Mouse (Mus musculus) lung, embryonic 14.5 days (tissue): Measurements from ENCODE around the gene Rps28. TPM values are rescaled to one million over a fixed set of nuclear protein-coding genes. Genes with fewer than 3 reads are reported as not detected.
"Not testable (repeated sequence)": the region's sequence is repeated elsewhere in the genome, so short reads cannot be mapped to it uniquely, and the experiment has no call there.

Experiments
- ATAC-seq: fragments of 200-750 bp; cut with Nextera tagmentation; 2 replicates; pipeline ENCODE4 v1.8.0; 2017; ENCODE audit warnings: mild to moderate bottlenecking, moderate TSS enrichment, moderate library complexity; ENCODE audit not compliant: insufficient read depth
- DNase-seq: peaks from one replicate; pipeline ENCODE4 v3.0.0-alpha.2; 2015
- H3K27ac ChIP-seq: fragments of 300-500 bp; sonication (generic); 2 replicates; pipeline ENCODE4 v1.5.1; 2014; ENCODE audit warnings: low read depth, mild to moderate bottlenecking, moderate library complexity
- H3K27me3 ChIP-seq: fragments of 300-500 bp; sonication (generic); 2 replicates; pipeline ENCODE4 v1.6.1; 2014; ENCODE audit warnings: low read length, control low read depth; ENCODE audit not compliant: insufficient read depth
- H3K36me3 ChIP-seq: fragments of 300-500 bp; sonication (generic); 2 replicates; pipeline ENCODE4 v1.6.1; 2014; ENCODE audit warnings: control low read depth; ENCODE audit not compliant: insufficient read depth
- H3K4me1 ChIP-seq: fragments of 300-500 bp; sonication (generic); 2 replicates; pipeline ENCODE4 v1.6.1; 2014; ENCODE audit warnings: antibody characterized with exemption, control low read depth; ENCODE audit not compliant: insufficient read depth
- H3K4me2 ChIP-seq: fragments of 300-500 bp; sonication (generic); 2 replicates; pipeline ENCODE4 v1.6.1; 2014; ENCODE audit warnings: mild to moderate bottlenecking
- H3K4me3 ChIP-seq: fragments of 300-500 bp; sonication (generic); 2 replicates; pipeline ENCODE4 v1.5.1; 2014; ENCODE audit warnings: low read depth, low read length
- H3K9ac ChIP-seq: fragments of 300-500 bp; sonication (generic); 2 replicates; pipeline ENCODE4 v1.6.1; 2014
- H3K9me3 ChIP-seq: fragments of 300-500 bp; sonication (generic); 2 replicates; pipeline ENCODE4 v1.6.1; 2016; ENCODE audit warnings: low read depth, low read length, control low read depth
- CTCF ChIP-seq: IDR thresholded peaks from 2 replicates; pipeline ENCODE4 v1.5.1; 2016; ENCODE audit warnings: antibody characterized with exemption, low read depth
- WGBS: fragments of 180-500 bp; shearing (Covaris S2); extraction: QIAGEN DNeasy Blood & Tissue Kit; methylation state at CpG from one replicate; pipeline ENCODE4 v1.1.7; 2014; 5-methylcytosine and 5-hydroxymethylcytosine counted together
- polyA plus RNA-seq: library from polyadenylated mRNA; unstranded; fragments of >200 nt; fragmentation: Nextera tagmentation; extraction: Ambion mirVana; gene quantifications from 2 replicates; pipeline ENCODE4 v1.2.1, GENCODE M21; 2014

Rps28 gene
- polyA plus RNA-seq, 1 experiment from 2014 or later = 1,180 TPM

GRCm38 (mm10) chr17:33842966-33843795, 18.8 kb upstream of the Rps28 start, which contains the start of gene Cd320:
Gene Cd320 (plus strand): TSS chr17:33843091.
- peaks cover 24% of the 10 kb centered on the region for H3K36me3 ChIP-seq
- H3K4me2 ChIP-seq = peak within 1 kb of the TSS; percentile 91
- DNase-seq (peak; percentile 96), ATAC-seq (peak; percentile 94)
- peak; percentile 40 for TF ChIP-seq CTCF
- H3K27me3 ChIP-seq = no peaks in the 10 kb centered on the region
- H3K27ac ChIP-seq = peak within 1 kb of the TSS; percentile 42; the same call in 1 of the 2 replicates
- H3K9ac ChIP-seq = peak within 1 kb of the TSS; percentile 74
- H3K9me3 ChIP-seq = no peaks in the 10 kb centered on the region
- WGBS = under 1% methylated on average over 45 of the region's 45 CpGs
- no peaks in the 10 kb centered on the region for H3K4me1 ChIP-seq
- H3K4me3 ChIP-seq = peak within 1 kb of the TSS; percentile 90

DNA sequence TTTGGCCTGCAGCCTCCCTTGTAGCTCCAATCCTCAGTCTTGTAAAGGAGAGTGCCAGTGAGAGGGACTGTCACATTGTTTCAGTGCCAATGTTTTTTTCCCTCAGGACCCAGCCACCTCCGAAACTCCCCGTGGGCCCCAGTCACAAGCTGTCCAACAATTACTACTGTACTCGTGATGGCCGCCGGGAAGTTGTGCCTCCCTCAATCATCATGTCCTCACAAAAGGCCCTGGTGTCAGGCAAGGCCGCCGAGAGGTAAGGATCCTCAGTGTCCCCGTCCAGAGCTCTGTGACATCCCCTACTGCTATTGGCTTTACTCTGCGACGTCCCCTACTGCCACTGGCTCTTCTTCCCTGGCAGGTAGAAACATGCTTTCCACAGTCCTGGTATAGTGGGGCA, 5.2 kb upstream of the Rps28 start:
- H3K36me3 ChIP-seq = peaks cover 68% of the 10 kb centered on the region
- ATAC-seq (no peak), DNase-seq (no peak)
- H3K4me1 ChIP-seq = no peaks in the 10 kb centered on the region
- TF ChIP-seq CTCF = no peak
- H3K9me3 ChIP-seq = no peaks in the 10 kb centered on the region
- H3K9ac ChIP-seq = no peak overlapping the region
- no peak overlapping the region for H3K27ac ChIP-seq
- H3K4me2 ChIP-seq = no peak overlapping the region
- H3K4me3 ChIP-seq = no peak overlapping the region
- no peaks in the 10 kb centered on the region for H3K27me3 ChIP-seq
- 86% methylated on average over 10 of the region's 10 CpGs for whole genome bisulfite sequencing

GRCm38 (mm10) chr17:33828892-33829291, 4.5 kb upstream of the Rps28 start:
- H3K9ac ChIP-seq = no peak overlapping the region
- DNase-seq (peak; percentile 72), ATAC-seq (no peak)
- no peak overlapping the region for H3K4me3 ChIP-seq
- no peak overlapping the region for H3K4me2 ChIP-seq
- no peaks in the 10 kb centered on the region for H3K4me1 ChIP-seq
- WGBS = 31% methylated on average over 2 of the region's 2 CpGs
- no peaks in the 10 kb centered on the region for H3K9me3 ChIP-seq
- TF ChIP-seq CTCF = no peak
- H3K36me3 ChIP-seq = peaks cover 62% of the 10 kb centered on the region
- H3K27ac ChIP-seq = no peak overlapping the region
- H3K27me3 ChIP-seq = no peaks in the 10 kb centered on the region

- Histone ChIP-seq H3K27ac (no peak overlapping the region), H3K4me1 (no peaks in the 10 kb centered on the region), H3K9ac (no peak overlapping the region), H3K27me3 (no peaks in the 10 kb centered on the region), H3K4me2 (no peak overlapping the region), H3K9me3 (no peaks in the 10 kb centered on the region), H3K4me3 (no peak overlapping the region), H3K36me3 (peaks cover 53% of the 10 kb centered on the region)
- DNase-seq (peak; percentile 92), ATAC-seq (no peak)
- 0% methylated on average over 3 of the region's 3 CpGs for WGBS
- peak; percentile 94 for TF ChIP-seq CTCF
Measured at GRCm38 (mm10) chr17:33826850-33827249, 2.5 kb upstream of the Rps28 start.

- TF ChIP-seq CTCF = no peak
- ATAC-seq = no peak
- Histone ChIP-seq H3K9me3 (no peaks in the 10 kb centered on the region), H3K27ac (no peak overlapping the region), H3K36me3 (peaks cover 55% of the 10 kb centered on the region), H3K4me3 (peak overlapping the region; percentile 74), H3K9ac (peak overlapping the region; percentile 92), H3K4me1 (no peaks in the 10 kb centered on the region), H3K27me3 (no peaks in the 10 kb centered on the region), H3K4me2 (peak overlapping the region; percentile 86)
- no peak for DNase-seq
- WGBS = 88% methylated on average over 8 of the region's 8 CpGs
Measured at GRCm38 (mm10) chr17:33825462-33825861, 1.1 kb upstream of the Rps28 start.

DNA sequence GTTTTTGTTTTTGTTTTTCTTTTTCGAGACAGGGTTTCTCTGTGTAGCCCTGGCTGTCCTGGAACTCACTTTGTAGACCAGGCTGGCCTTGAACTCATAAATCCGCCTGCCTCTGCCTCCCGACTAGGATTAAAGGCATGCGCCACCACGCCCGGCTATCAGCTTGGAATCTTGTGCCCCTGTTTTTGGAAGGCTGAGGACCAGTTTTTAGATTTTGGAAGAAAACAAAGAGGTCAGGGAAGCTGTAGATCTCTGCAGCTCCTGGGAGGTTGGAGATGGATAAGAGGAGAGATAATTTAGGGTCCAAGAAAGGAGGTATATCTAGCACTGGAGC, 602 bp upstream of the Rps28 start:
- H3K4me1 ChIP-seq, DNase-seq, H3K27me3 ChIP-seq, H3K9me3 ChIP-seq, ATAC-seq: not testable (repeated sequence)
- Histone ChIP-seq H3K4me3 (peak overlapping the region; percentile 74), H3K27ac (peak overlapping the region; percentile 88), H3K4me2 (peak overlapping the region; percentile 86), H3K36me3 (peaks cover 55% of the 10 kb centered on the region), H3K9ac (peak overlapping the region; percentile 92)
- 5% methylated on average over 6 of the region's 6 CpGs for WGBS

DNA sequence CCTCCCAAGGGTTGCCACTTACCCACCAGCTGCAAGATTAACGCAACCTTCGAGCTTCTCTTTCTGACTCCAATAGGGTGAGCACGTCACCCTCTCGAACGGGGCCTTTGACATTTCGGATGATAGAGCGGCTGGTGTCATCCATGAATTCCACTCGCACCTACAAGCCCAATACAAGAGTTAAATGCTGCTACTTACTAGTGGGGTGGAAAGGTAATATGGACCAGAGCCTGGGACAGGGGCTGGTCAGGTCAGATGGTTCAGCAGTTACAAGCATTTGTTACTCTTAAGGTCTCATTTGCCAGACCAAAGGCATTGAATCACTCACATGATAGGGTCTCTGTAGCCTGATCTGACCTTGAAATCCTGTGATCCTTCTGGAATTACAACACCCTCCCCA, 1.2 kb downstream of the Rps28 start:
- Histone ChIP-seq H3K4me2 (peak overlapping the region; percentile 88), H3K4me3 (peak overlapping the region; percentile 74), H3K9ac (peak overlapping the region; percentile 92), H3K36me3 (peaks cover 61% of the 10 kb centered on the region)
- 66% methylated on average over 8 of the region's 8 CpGs for WGBS
- not testable (repeated sequence) for H3K27me3 ChIP-seq, DNase-seq, H3K9me3 ChIP-seq, H3K27ac ChIP-seq, H3K4me1 ChIP-seq, ATAC-seq
